Mouse (Mus musculus) heart, embryonic 15.5 days (tissue): ENCODE data around the gene Abr. TPM values are rescaled to one million over a fixed set of nuclear protein-coding genes. Genes with fewer than 3 reads are reported as not detected.
A peak's percentile ranks its signal among the peaks of the same experiment; 100 is the strongest.

Source experiments
- ATAC-seq: fragments of 200-750 bp; cut with Nextera tagmentation; replicated peaks from 2 replicates; pipeline ENCODE4 v1.8.0; 2017; ENCODE audit warnings: low read depth, moderate TSS enrichment; ENCODE audit not compliant: insufficient number of reproducible peaks, insufficient read depth, low FRiP score
- H3K27ac ChIP-seq: fragments of 300-500 bp; sonication (generic); 2 replicates; pipeline ENCODE4 v1.5.1; 2015; ENCODE audit warnings: mild to moderate bottlenecking, inconsistent platforms
- H3K27me3 ChIP-seq: fragments of 300-500 bp; sonication (generic); 2 replicates; pipeline ENCODE4 v1.6.1; 2015; ENCODE audit warnings: inconsistent platforms
- H3K36me3 ChIP-seq: fragments of 300-500 bp; sonication (generic); 2 replicates; pipeline ENCODE4 v1.6.1; 2015; ENCODE audit warnings: mild to moderate bottlenecking, inconsistent platforms
- H3K4me1 ChIP-seq: fragments of 300-500 bp; sonication (generic); replicated peaks from 2 replicates; pipeline ENCODE4 v1.6.1; 2015; ENCODE audit warnings: inconsistent platforms
- H3K4me2 ChIP-seq: fragments of 300-500 bp; sonication (generic); 2 replicates; pipeline ENCODE4 v1.6.1; 2015; ENCODE audit warnings: inconsistent platforms, mild to moderate bottlenecking, moderate library complexity
- H3K4me3 ChIP-seq: fragments of 300-500 bp; sonication (generic); 2 replicates; pipeline ENCODE4 v1.5.1; 2015; ENCODE audit warnings: mild to moderate bottlenecking, inconsistent platforms
- H3K9ac ChIP-seq: fragments of 300-500 bp; sonication (generic); 2 replicates; pipeline ENCODE4 v1.6.1; 2015; ENCODE audit warnings: mild to moderate bottlenecking, inconsistent platforms
- H3K9me3 ChIP-seq: fragments of 300-500 bp; sonication (generic); replicated peaks from 2 replicates; pipeline ENCODE4 v1.6.1; 2016; ENCODE audit warnings: inconsistent platforms
- WGBS: fragments of 180-500 bp; shearing (Covaris S2); methylation state at CpG from one replicate; pipeline ENCODE4 v1.1.7; 2015; ENCODE audit warnings: mixed read lengths; 5-methylcytosine and 5-hydroxymethylcytosine counted together
- polyA plus RNA-seq: library from polyadenylated mRNA; unstranded; fragments of >200 nt; fragmentation: Nextera tagmentation; extraction: Ambion mirVana; gene quantifications from 2 replicates; pipeline ENCODE4 v1.2.1, GENCODE M21; 2015

The Abr gene
- polyA plus RNA-seq, 1 experiment from 2014 or later: 19.9 TPM

GRCm38 (mm10) chr11:76647062-76647461 is 24.9 kb upstream of the Abr start:
- peaks cover 15% of the 10 kb centered on the region for H3K4me1 ChIP-seq
- H3K4me3 ChIP-seq: peak overlapping the region; percentile 35
- 0 out of 2 replicates have a peak overlapping the region, but pooled peaks have one; percentile 5 for H3K9ac ChIP-seq
- ATAC-seq: no peak
- peaks cover 10% of the 10 kb centered on the region; the same call in 1 of the 2 replicates for H3K27me3 ChIP-seq
- no peaks in the 10 kb centered on the region for H3K36me3 ChIP-seq
- H3K27ac ChIP-seq: peak overlapping the region; percentile 1; the same call in 1 of the 2 replicates
- H3K9me3 ChIP-seq: no peaks in the 10 kb centered on the region
- H3K4me2 ChIP-seq: peak overlapping the region; percentile 62
- WGBS: 4% methylated on average over 7 of the region's 7 CpGs

GRCm38 (mm10) chr11:76645955-76646354 is 23.8 kb upstream of the Abr start:
- peak overlapping the region; percentile 22 for H3K4me3 ChIP-seq
- H3K36me3 ChIP-seq: no peaks in the 10 kb centered on the region
- H3K9ac ChIP-seq: no peak overlapping the region
- peaks cover 15% of the 10 kb centered on the region for H3K4me1 ChIP-seq
- peak; percentile 80 for ATAC-seq
- peaks cover 10% of the 10 kb centered on the region; the same call in 1 of the 2 replicates for H3K27me3 ChIP-seq
- no peaks in the 10 kb centered on the region for H3K9me3 ChIP-seq
- under 1% methylated on average over 19 of the region's 19 CpGs for WGBS
- H3K27ac ChIP-seq: no peak overlapping the region
- peak overlapping the region; percentile 57 for H3K4me2 ChIP-seq

- Histone ChIP-seq H3K4me1 (peaks cover 15% of the 10 kb centered on the region), H3K27ac (no peak overlapping the region), H3K4me3 (no peak overlapping the region), H3K27me3 (peaks cover 10% of the 10 kb centered on the region; the same call in 1 of the 2 replicates), H3K36me3 (no peaks in the 10 kb centered on the region), H3K9me3 (no peaks in the 10 kb centered on the region), H3K9ac (no peak overlapping the region), H3K4me2 (no peak overlapping the region)
- no peak for ATAC-seq
- WGBS: 65% methylated on average over 9 of the region's 9 CpGs
Measured at GRCm38 (mm10) chr11:76645036-76645435, 22.9 kb upstream of the Abr start.

- 82% methylated on average over 6 of the region's 6 CpGs for WGBS
- H3K36me3 ChIP-seq: no peaks in the 10 kb centered on the region
- no peaks in the 10 kb centered on the region for H3K9me3 ChIP-seq
Measured at GRCm38 (mm10) chr11:76644257-76644656, 22.1 kb upstream of the Abr start.

GRCm38 (mm10) chr11:76640231-76640630 is 18.1 kb upstream of the Abr start:
- Histone ChIP-seq H3K36me3 (no peaks in the 10 kb centered on the region), H3K4me2 (no peak overlapping the region), H3K9me3 (no peaks in the 10 kb centered on the region), H3K4me3 (no peak overlapping the region), H3K27ac (no peak overlapping the region), H3K4me1 (no peaks in the 10 kb centered on the region), H3K27me3 (peaks cover 6% of the 10 kb centered on the region; the same call in 1 of the 2 replicates), H3K9ac (no peak overlapping the region)
- 66% methylated on average over 4 of the region's 4 CpGs for WGBS
- no peak for ATAC-seq

More at GRCm38 (mm10) chr11:76644257-76644656, 22.1 kb upstream of the Abr start:
- Histone ChIP-seq H3K4me3 (no peak overlapping the region), H3K4me2 (no peak overlapping the region), H3K9ac (no peak overlapping the region), H3K4me1 (peaks cover 15% of the 10 kb centered on the region), H3K27ac (no peak overlapping the region), H3K27me3 (peaks cover 10% of the 10 kb centered on the region; the same call in 1 of the 2 replicates)
- no peak for ATAC-seq

GRCm38 (mm10) chr11:76639269-76639985 is 17.3 kb upstream of the Abr start:
- Histone ChIP-seq H3K4me1 (no peaks in the 10 kb centered on the region), H3K27me3 (0 out of 2 replicates have a peak, but pooled peaks cover 3% of the 10 kb centered on the region), H3K9ac (no peak overlapping the region), H3K36me3 (no peaks in the 10 kb centered on the region), H3K4me2 (no peak overlapping the region), H3K4me3 (no peak overlapping the region), H3K9me3 (no peaks in the 10 kb centered on the region), H3K27ac (no peak overlapping the region)
- no peak for ATAC-seq
- WGBS: 82% methylated on average over 17 of the region's 17 CpGs

GRCm38 (mm10) chr11:76630487-76630886 is 8.4 kb upstream of the Abr start:
- WGBS: 74% methylated on average over 5 of the region's 5 CpGs
- H3K27me3 ChIP-seq: no peaks in the 10 kb centered on the region
- no peak for ATAC-seq
- no peak overlapping the region for H3K27ac ChIP-seq
- no peak overlapping the region for H3K4me2 ChIP-seq
- H3K36me3 ChIP-seq: no peaks in the 10 kb centered on the region
- no peaks in the 10 kb centered on the region for H3K9me3 ChIP-seq
- peaks cover 9% of the 10 kb centered on the region for H3K4me1 ChIP-seq
- no peak overlapping the region for H3K4me3 ChIP-seq
- H3K9ac ChIP-seq: no peak overlapping the region

- Histone ChIP-seq H3K4me1 (peaks cover 9% of the 10 kb centered on the region), H3K36me3 (no peaks in the 10 kb centered on the region), H3K27me3 (no peaks in the 10 kb centered on the region), H3K4me2 (no peak overlapping the region), H3K4me3 (no peak overlapping the region), H3K9me3 (no peaks in the 10 kb centered on the region), H3K9ac (no peak overlapping the region), H3K27ac (no peak overlapping the region)
- ATAC-seq: no peak
- 51% methylated on average over 2 of the region's 2 CpGs for WGBS
Measured at GRCm38 (mm10) chr11:76630023-76630422, 7.9 kb upstream of the Abr start.

GRCm38 (mm10) chr11:76628613-76629012 is 6.5 kb upstream of the Abr start:
- no peak; the same call in 1 of the 2 replicates for ATAC-seq
- Histone ChIP-seq H3K36me3 (no peaks in the 10 kb centered on the region), H3K4me3 (no peak overlapping the region), H3K27me3 (0 out of 2 replicates have a peak, but pooled peaks cover 5% of the 10 kb centered on the region), H3K4me2 (no peak overlapping the region), H3K9ac (no peak overlapping the region), H3K9me3 (no peaks in the 10 kb centered on the region), H3K4me1 (peaks cover 12% of the 10 kb centered on the region), H3K27ac (no peak overlapping the region; the same call in 1 of the 2 replicates)
- 15% methylated on average over 5 of the region's 5 CpGs for WGBS

GRCm38 (mm10) chr11:76624881-76625280 is 2.8 kb upstream of the Abr start:
- Histone ChIP-seq H3K9me3 (no peaks in the 10 kb centered on the region), H3K4me3 (no peak overlapping the region), H3K4me2 (no peak overlapping the region), H3K36me3 (no peaks in the 10 kb centered on the region), H3K4me1 (peaks cover 24% of the 10 kb centered on the region), H3K27me3 (peaks cover 32% of the 10 kb centered on the region), H3K27ac (no peak overlapping the region), H3K9ac (no peak overlapping the region)
- no peak for ATAC-seq
- 70% methylated on average over 3 of the region's 3 CpGs for WGBS

- peaks cover 24% of the 10 kb centered on the region for H3K4me1 ChIP-seq
- 61% methylated on average over 10 of the region's 10 CpGs for whole genome bisulfite sequencing
- H3K4me2 ChIP-seq: peak overlapping the region; percentile 100
- H3K9me3 ChIP-seq: no peaks in the 10 kb centered on the region
- no peaks in the 10 kb centered on the region for H3K36me3 ChIP-seq
- H3K4me3 ChIP-seq: peak overlapping the region; percentile 75
- H3K9ac ChIP-seq: no peak overlapping the region
- ATAC-seq: no peak
- H3K27me3 ChIP-seq: peaks cover 32% of the 10 kb centered on the region
- no peak overlapping the region for H3K27ac ChIP-seq
Measured at GRCm38 (mm10) chr11:76624071-76624470, 2.0 kb upstream of the Abr start.
